Mouse (Mus musculus) limb, embryonic 13.5 days (tissue): Measurements from ENCODE around the gene Dlg2. TPM values are rescaled to one million over a fixed set of nuclear protein-coding genes. Genes with fewer than 3 reads are reported as not detected.

Experiments
- ATAC-seq: fragments of 200-750 bp; cut with Nextera tagmentation; 2 replicates; pipeline ENCODE4 v1.8.0; 2017; ENCODE audit warnings: low read depth, moderate number of reproducible peaks, moderate TSS enrichment; ENCODE audit not compliant: low FRiP score
- H3K27ac ChIP-seq: fragments of 300-500 bp; sonication (generic); 2 replicates; pipeline ENCODE4 v1.5.1; 2015; ENCODE audit warnings: inconsistent platforms, mild to moderate bottlenecking, moderate library complexity
- H3K27me3 ChIP-seq: fragments of 300-500 bp; sonication (generic); 2 replicates; pipeline ENCODE4 v1.6.1; 2015; ENCODE audit warnings: mild to moderate bottlenecking, inconsistent platforms
- H3K36me3 ChIP-seq: fragments of 300-500 bp; sonication (generic); 2 replicates; pipeline ENCODE4 v1.6.1; 2015; ENCODE audit warnings: inconsistent platforms, mild to moderate bottlenecking, moderate library complexity
- H3K4me1 ChIP-seq: fragments of 300-500 bp; sonication (generic); 2 replicates; pipeline ENCODE4 v1.6.1; 2015; ENCODE audit warnings: inconsistent platforms
- H3K4me2 ChIP-seq: fragments of 300-500 bp; sonication (generic); replicated peaks from 2 replicates; pipeline ENCODE4 v1.6.1; 2015; ENCODE audit warnings: inconsistent platforms, mild to moderate bottlenecking, moderate library complexity
- H3K4me3 ChIP-seq: fragments of 300-500 bp; sonication (generic); 2 replicates; pipeline ENCODE4 v1.5.1; 2015; ENCODE audit warnings: moderate library complexity, mild to moderate bottlenecking, inconsistent platforms
- H3K9ac ChIP-seq: fragments of 300-500 bp; sonication (generic); 2 replicates; pipeline ENCODE4 v1.6.1; 2015; ENCODE audit warnings: mild to moderate bottlenecking, inconsistent platforms
- H3K9me3 ChIP-seq: fragments of 300-500 bp; sonication (generic); 2 replicates; pipeline ENCODE4 v1.6.1; 2016; ENCODE audit warnings: inconsistent platforms
- WGBS: fragments of 180-500 bp; shearing (Covaris S2); methylation state at CpG from one replicate; pipeline ENCODE4 v1.1.7; 2015; 5-methylcytosine and 5-hydroxymethylcytosine counted together
- polyA plus RNA-seq: library from polyadenylated mRNA; unstranded; fragments of >200 nt; fragmentation: Nextera tagmentation; extraction: Ambion mirVana; gene quantifications from 2 replicates; pipeline ENCODE4 v1.2.1, GENCODE M21; 2015

Dlg2 gene
- polyA plus RNA-seq, 1 experiment from 2014 or later: 4.2 TPM

DNA sequence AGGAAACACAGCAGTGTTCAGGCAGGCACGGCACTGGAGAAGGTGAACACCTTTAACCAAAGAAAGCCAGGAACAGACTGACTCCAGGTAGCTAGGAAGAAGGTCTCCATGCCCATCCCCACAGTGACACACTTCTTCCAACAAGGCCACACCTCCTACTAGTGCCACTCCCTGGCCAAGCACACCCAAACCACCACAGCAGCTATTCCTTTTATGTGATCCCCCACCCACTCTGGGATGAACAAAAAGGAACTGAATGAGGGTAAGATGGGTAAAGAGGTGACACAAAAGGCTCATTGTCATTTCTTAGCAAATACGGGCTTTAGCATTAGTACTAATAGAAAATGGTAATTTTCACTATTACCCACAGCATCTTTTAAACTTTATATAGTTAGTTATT lies 77.9 kb downstream of the Dlg2 start:
- no peak overlapping the region for H3K9ac ChIP-seq
- no peaks in the 10 kb centered on the region for H3K27me3 ChIP-seq
- no peak overlapping the region for H3K27ac ChIP-seq
- no peak overlapping the region for H3K4me2 ChIP-seq
- H3K4me3 ChIP-seq: no peak overlapping the region
- no peaks in the 10 kb centered on the region for H3K9me3 ChIP-seq
- ATAC-seq: no peak
- no peaks in the 10 kb centered on the region for H3K36me3 ChIP-seq
- WGBS: 92% methylated on average over 2 of the region's 2 CpGs
- no peaks in the 10 kb centered on the region for H3K4me1 ChIP-seq

- H3K4me1 ChIP-seq: no peaks in the 10 kb centered on the region
- no peak overlapping the region for H3K27ac ChIP-seq
- H3K9ac ChIP-seq: no peak overlapping the region
- H3K4me2 ChIP-seq: no peak overlapping the region
- no peaks in the 10 kb centered on the region for H3K36me3 ChIP-seq
- ATAC-seq: no peak
- H3K4me3 ChIP-seq: no peak overlapping the region
- H3K27me3 ChIP-seq: no peaks in the 10 kb centered on the region
- WGBS: 45% methylated on average over 7 of the region's 7 CpGs
- no peaks in the 10 kb centered on the region for H3K9me3 ChIP-seq
These were observed 92.7 kb downstream of the Dlg2 start for GRCm38 (mm10) chr7:90569130-90569529.

- Histone ChIP-seq H3K9me3 (no peaks in the 10 kb centered on the region), H3K9ac (no peak overlapping the region), H3K27ac (no peak overlapping the region), H3K4me3 (no peak overlapping the region), H3K27me3 (no peaks in the 10 kb centered on the region), H3K4me2 (no peak overlapping the region), H3K4me1 (no peaks in the 10 kb centered on the region), H3K36me3 (no peaks in the 10 kb centered on the region)
- no peak for ATAC-seq
- WGBS: 55% methylated on average over 2 of the region's 2 CpGs
These were observed 111.3 kb downstream of the Dlg2 start for GRCm38 (mm10) chr7:90587795-90588194.

DNA sequence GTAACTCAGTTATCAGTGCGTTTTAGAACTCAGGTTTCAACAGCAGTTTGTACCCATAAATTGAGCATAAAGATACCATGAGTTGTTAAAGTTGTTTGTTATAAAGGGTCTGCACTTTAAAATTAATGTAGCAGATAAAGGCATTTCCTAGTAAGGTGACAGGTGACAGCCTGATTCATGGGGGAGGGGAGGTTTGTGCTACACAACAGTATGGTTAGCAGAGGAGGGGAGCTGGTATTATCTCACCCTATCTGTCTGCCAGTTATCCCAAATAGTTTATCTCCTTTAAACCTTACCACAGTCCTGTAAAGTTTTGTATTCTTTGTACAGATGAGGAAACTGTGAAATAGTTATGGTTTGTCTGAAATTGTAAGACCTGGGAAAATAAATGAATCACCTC lies 111.8 kb downstream of the Dlg2 start:
- Histone ChIP-seq H3K27ac (no peak overlapping the region), H3K4me1 (no peaks in the 10 kb centered on the region), H3K9ac (no peak overlapping the region), H3K27me3 (no peaks in the 10 kb centered on the region), H3K9me3 (no peaks in the 10 kb centered on the region), H3K4me2 (no peak overlapping the region), H3K36me3 (no peaks in the 10 kb centered on the region), H3K4me3 (no peak overlapping the region)
- WGBS: 81% methylated on average over 1 of the region's 1 CpGs
- ATAC-seq: no peak

- 47% methylated on average over 2 of the region's 2 CpGs for WGBS
These were observed 133.3 kb downstream of the Dlg2 start for GRCm38 (mm10) chr7:90609764-90610163.

GRCm38 (mm10) chr7:90630546-90630945 lies 154.1 kb downstream of the Dlg2 start:
- Histone ChIP-seq H3K9me3 (no peaks in the 10 kb centered on the region), H3K4me2 (no peak overlapping the region), H3K27me3 (no peaks in the 10 kb centered on the region), H3K27ac (no peak overlapping the region), H3K36me3 (no peaks in the 10 kb centered on the region), H3K9ac (no peak overlapping the region), H3K4me1 (no peaks in the 10 kb centered on the region), H3K4me3 (no peak overlapping the region)
- no peak for ATAC-seq
- WGBS: 88% methylated on average over 3 of the region's 3 CpGs

More at GRCm38 (mm10) chr7:90609764-90610163, 133.3 kb downstream of the Dlg2 start:
- peak; percentile 86 for ATAC-seq
- H3K27me3 ChIP-seq: no peaks in the 10 kb centered on the region
- no peaks in the 10 kb centered on the region for H3K36me3 ChIP-seq
- H3K4me2 ChIP-seq: no peak overlapping the region
- no peak overlapping the region for H3K4me3 ChIP-seq
- H3K27ac ChIP-seq: no peak overlapping the region
- no peak overlapping the region for H3K9ac ChIP-seq
- no peaks in the 10 kb centered on the region for H3K4me1 ChIP-seq
- H3K9me3 ChIP-seq: no peaks in the 10 kb centered on the region

- H3K4me3 ChIP-seq: no peak overlapping the region
- H3K27ac ChIP-seq: no peak overlapping the region
- no peaks in the 10 kb centered on the region for H3K4me1 ChIP-seq
- H3K4me2 ChIP-seq: no peak overlapping the region
- H3K27me3 ChIP-seq: no peaks in the 10 kb centered on the region
- WGBS: 94% methylated on average over 1 of the region's 1 CpGs
- no peaks in the 10 kb centered on the region for H3K9me3 ChIP-seq
- no peak for ATAC-seq
- H3K9ac ChIP-seq: no peak overlapping the region
- H3K36me3 ChIP-seq: no peaks in the 10 kb centered on the region
These were observed 173.0 kb downstream of the Dlg2 start for GRCm38 (mm10) chr7:90649512-90649911.

GRCm38 (mm10) chr7:90651128-90651527 lies 174.7 kb downstream of the Dlg2 start:
- Histone ChIP-seq H3K4me1 (no peaks in the 10 kb centered on the region), H3K36me3 (no peaks in the 10 kb centered on the region), H3K4me3 (no peak overlapping the region), H3K9ac (no peak overlapping the region), H3K27ac (no peak overlapping the region), H3K9me3 (no peaks in the 10 kb centered on the region), H3K4me2 (no peak overlapping the region), H3K27me3 (no peaks in the 10 kb centered on the region)
- ATAC-seq: no peak
- WGBS: 48% methylated on average over 6 of the region's 6 CpGs

DNA sequence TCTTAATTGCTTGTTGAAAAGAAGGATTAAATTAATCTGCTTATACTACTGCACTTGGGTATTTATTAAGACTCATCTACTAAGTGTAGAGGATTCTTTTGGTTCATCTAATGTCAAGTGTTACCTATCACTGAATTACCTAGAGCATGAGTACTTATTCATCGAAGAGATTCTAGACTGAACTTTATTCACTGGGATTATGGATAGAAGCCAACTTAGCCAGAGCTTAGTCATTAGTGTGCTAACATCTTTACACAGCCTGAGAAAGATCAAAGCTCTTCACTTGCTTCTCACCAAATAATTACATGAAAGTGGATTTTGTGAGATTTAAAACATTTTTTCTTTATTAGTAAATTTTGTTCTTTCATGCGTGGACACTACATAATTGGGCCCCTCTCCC lies 175.1 kb downstream of the Dlg2 start:
- 88% methylated on average over 2 of the region's 2 CpGs for WGBS
- Histone ChIP-seq H3K4me3 (no peak overlapping the region), H3K4me1 (no peaks in the 10 kb centered on the region), H3K27me3 (no peaks in the 10 kb centered on the region), H3K4me2 (no peak overlapping the region), H3K9me3 (no peaks in the 10 kb centered on the region), H3K27ac (no peak overlapping the region), H3K36me3 (no peaks in the 10 kb centered on the region), H3K9ac (no peak overlapping the region)
- no peak for ATAC-seq

DNA sequence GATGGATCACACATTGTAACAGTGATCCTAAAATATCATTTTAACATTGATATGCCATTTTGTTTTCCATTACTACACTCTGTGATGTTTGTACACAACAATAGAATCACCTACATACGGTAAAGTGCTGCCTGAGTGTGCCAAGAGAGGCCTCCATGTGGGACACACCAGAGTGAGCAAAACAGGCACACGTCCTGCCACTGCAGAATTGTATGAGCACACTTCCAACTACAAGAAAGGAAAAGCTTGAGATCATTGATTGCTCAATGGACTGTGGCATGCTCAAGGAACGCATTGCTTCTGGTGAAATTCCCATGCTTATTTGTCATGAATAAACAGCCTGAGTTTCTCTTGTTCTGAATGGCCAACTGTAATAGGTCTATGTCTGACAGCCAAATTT lies 182.1 kb downstream of the Dlg2 start:
- Histone ChIP-seq H3K4me3 (no peak overlapping the region), H3K27me3 (no peaks in the 10 kb centered on the region), H3K4me1 (no peaks in the 10 kb centered on the region), H3K36me3 (no peaks in the 10 kb centered on the region), H3K27ac (no peak overlapping the region), H3K9me3 (no peaks in the 10 kb centered on the region), H3K9ac (no peak overlapping the region), H3K4me2 (no peak overlapping the region)
- ATAC-seq: no peak
- WGBS: 78% methylated on average over 3 of the region's 3 CpGs

DNA sequence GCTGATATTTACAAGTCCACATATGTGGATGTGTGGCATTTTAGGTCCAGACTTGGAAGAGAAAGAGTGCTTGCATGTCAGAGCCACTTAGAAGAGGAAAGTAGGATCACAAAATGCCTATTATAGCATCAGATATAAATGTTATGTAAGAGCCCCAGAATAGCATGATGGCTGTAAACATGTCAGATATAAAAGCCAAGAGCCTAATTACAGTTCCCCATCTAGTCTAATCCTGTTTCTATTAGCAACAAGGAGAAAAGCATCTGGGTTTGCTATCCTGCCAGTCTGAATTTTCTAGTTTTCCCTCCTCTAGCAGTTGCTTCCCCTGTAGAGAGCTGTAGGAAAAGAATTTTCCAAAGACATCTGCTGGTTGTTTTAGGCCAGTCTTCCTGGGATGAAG lies 217.6 kb downstream of the Dlg2 start:
- Histone ChIP-seq H3K4me1 (no peaks in the 10 kb centered on the region), H3K36me3 (no peaks in the 10 kb centered on the region), H3K27me3 (no peaks in the 10 kb centered on the region), H3K27ac (no peak overlapping the region), H3K9ac (no peak overlapping the region), H3K9me3 (no peaks in the 10 kb centered on the region), H3K4me3 (no peak overlapping the region), H3K4me2 (no peak overlapping the region)
- no peak for ATAC-seq

DNA sequence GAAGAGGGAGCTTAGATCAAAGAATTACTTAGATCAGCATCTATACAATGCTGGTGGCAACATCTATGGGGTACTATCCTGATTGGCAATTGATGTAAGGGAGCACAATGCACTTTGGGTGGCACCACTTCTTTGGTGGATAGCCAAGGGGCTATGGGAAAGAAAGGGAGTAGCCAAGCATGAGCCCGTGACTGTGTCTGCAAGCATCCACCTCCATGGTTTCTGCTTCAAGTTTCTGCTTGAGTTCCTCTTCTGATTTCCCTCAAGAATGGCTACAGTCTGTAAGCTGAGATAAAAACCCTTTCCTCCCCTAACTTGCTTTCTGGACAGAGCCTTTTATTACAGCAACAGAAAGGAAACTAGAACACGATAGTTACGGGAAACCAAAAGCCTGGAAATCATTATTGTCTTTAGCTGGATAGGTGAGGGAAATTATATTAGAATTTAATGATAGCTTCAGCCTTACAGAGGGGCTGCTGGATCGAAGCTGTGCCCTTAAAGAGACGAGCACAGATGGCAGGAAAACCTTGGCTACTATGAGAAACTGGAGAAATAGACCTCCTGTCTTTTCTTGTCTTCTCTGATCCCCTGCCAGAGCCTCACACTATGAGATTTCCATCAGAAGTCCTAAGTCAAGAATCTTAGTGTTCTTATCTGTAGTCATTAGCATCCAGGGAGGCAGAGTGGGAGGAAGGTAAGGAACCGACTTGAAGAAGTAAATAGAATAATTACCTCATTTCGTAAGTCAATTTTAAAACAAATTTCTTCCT lies 219.9 kb downstream of the Dlg2 start:
- Histone ChIP-seq H3K4me2 (no peak overlapping the region), H3K27ac (no peak overlapping the region), H3K27me3 (no peaks in the 10 kb centered on the region), H3K4me1 (no peaks in the 10 kb centered on the region), H3K9ac (no peak overlapping the region), H3K9me3 (no peaks in the 10 kb centered on the region), H3K4me3 (no peak overlapping the region), H3K36me3 (no peaks in the 10 kb centered on the region)
- 58% methylated on average over 7 of the region's 7 CpGs for WGBS
- no peak for ATAC-seq
